Mouse (Mus musculus) lung, embryonic 14.5 days (tissue): ENCODE data around the gene Pbld1. TPM values are rescaled to one million over a fixed set of nuclear protein-coding genes. Genes with fewer than 3 reads are reported as not detected.

Experiments
- ATAC-seq: fragments of 200-750 bp; cut with Nextera tagmentation; 2 replicates; pipeline ENCODE4 v1.8.0; 2017; ENCODE audit warnings: mild to moderate bottlenecking, moderate TSS enrichment, moderate library complexity; ENCODE audit not compliant: insufficient read depth
- DNase-seq: peaks from one replicate; pipeline ENCODE4 v3.0.0-alpha.2; 2015
- H3K27ac ChIP-seq: fragments of 300-500 bp; sonication (generic); 2 replicates; pipeline ENCODE4 v1.5.1; 2014; ENCODE audit warnings: low read depth, mild to moderate bottlenecking, moderate library complexity
- H3K27me3 ChIP-seq: fragments of 300-500 bp; sonication (generic); 2 replicates; pipeline ENCODE4 v1.6.1; 2014; ENCODE audit warnings: low read length, control low read depth; ENCODE audit not compliant: insufficient read depth
- H3K36me3 ChIP-seq: fragments of 300-500 bp; sonication (generic); 2 replicates; pipeline ENCODE4 v1.6.1; 2014; ENCODE audit warnings: control low read depth; ENCODE audit not compliant: insufficient read depth
- H3K4me1 ChIP-seq: fragments of 300-500 bp; sonication (generic); 2 replicates; pipeline ENCODE4 v1.6.1; 2014; ENCODE audit warnings: antibody characterized with exemption, control low read depth; ENCODE audit not compliant: insufficient read depth
- H3K4me2 ChIP-seq: fragments of 300-500 bp; sonication (generic); 2 replicates; pipeline ENCODE4 v1.6.1; 2014; ENCODE audit warnings: mild to moderate bottlenecking
- H3K4me3 ChIP-seq: fragments of 300-500 bp; sonication (generic); 2 replicates; pipeline ENCODE4 v1.5.1; 2014; ENCODE audit warnings: low read depth, low read length
- H3K9ac ChIP-seq: fragments of 300-500 bp; sonication (generic); 2 replicates; pipeline ENCODE4 v1.6.1; 2014
- H3K9me3 ChIP-seq: fragments of 300-500 bp; sonication (generic); 2 replicates; pipeline ENCODE4 v1.6.1; 2016; ENCODE audit warnings: low read depth, low read length, control low read depth
- CTCF ChIP-seq: IDR thresholded peaks from 2 replicates; pipeline ENCODE4 v1.5.1; 2016; ENCODE audit warnings: antibody characterized with exemption, low read depth
- WGBS: fragments of 180-500 bp; shearing (Covaris S2); extraction: QIAGEN DNeasy Blood & Tissue Kit; methylation state at CpG from one replicate; pipeline ENCODE4 v1.1.7; 2014; 5-methylcytosine and 5-hydroxymethylcytosine counted together
- polyA plus RNA-seq: library from polyadenylated mRNA; unstranded; fragments of >200 nt; fragmentation: Nextera tagmentation; extraction: Ambion mirVana; gene quantifications from 2 replicates; pipeline ENCODE4 v1.2.1, GENCODE M21; 2014

Gene Pbld1
- polyA plus RNA-seq, 1 experiment from 2014 or later, result 1.4 TPM

DNA sequence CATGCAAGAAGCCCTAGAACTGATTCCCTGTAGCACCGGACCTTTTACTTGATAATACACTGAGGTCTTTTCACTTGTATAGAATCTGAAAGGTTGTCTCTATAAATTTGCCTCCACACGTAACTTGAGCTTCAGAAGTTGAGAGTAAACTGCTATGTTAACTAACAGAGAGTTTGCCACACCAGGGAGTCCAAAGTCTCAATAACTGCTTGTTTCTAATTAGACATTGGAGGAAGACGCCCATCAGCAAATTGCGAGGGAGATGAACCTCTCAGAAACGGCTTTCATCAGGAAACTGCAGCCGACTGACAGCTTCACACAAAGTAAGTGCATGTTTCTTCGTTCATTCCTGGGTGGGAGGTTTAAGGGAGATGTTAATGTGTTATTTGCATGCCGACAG is 5.6 kb downstream of the Pbld1 start:
- Histone ChIP-seq H3K4me1 (no peaks in the 10 kb centered on the region), H3K27ac (no peak overlapping the region), H3K9me3 (no peaks in the 10 kb centered on the region), H3K27me3 (no peaks in the 10 kb centered on the region), H3K36me3 (no peaks in the 10 kb centered on the region), H3K4me3 (no peak overlapping the region), H3K9ac (no peak overlapping the region), H3K4me2 (no peak overlapping the region)
- no peak for DNase-seq
- whole genome bisulfite sequencing, result 56% methylated on average over 8 of the region's 8 CpGs
- no peak for TF ChIP-seq CTCF
- no peak for ATAC-seq

DNA sequence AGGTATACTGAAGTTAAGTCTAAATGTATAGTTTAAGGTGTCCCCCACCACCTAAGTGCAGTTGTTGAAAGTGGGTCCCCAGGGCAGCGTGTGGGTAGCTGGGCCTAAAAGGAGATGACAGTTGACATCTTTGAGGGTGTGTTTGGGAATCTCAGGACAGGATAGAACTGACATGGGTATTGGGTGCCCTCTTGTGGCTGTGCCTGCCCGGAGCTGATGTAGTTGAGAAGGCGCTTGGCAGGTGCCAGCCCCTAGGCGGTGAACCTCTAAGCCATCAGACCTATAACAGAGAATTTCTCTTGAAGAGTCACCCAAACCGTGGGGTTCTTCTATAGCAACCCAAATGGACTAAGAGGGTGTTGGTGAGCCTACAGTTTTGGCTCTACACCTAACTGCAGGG is 6.0 kb downstream of the Pbld1 start:
- ATAC-seq (peak; percentile 71), DNase-seq (peak; percentile 86)
- Histone ChIP-seq H3K4me1 (no peaks in the 10 kb centered on the region), H3K36me3 (no peaks in the 10 kb centered on the region), H3K4me3 (no peak overlapping the region), H3K9me3 (no peaks in the 10 kb centered on the region), H3K27ac (no peak overlapping the region), H3K4me2 (no peak overlapping the region), H3K27me3 (no peaks in the 10 kb centered on the region), H3K9ac (no peak overlapping the region)
- TF ChIP-seq CTCF, result peak; percentile 89
- 12% methylated on average over 5 of the region's 5 CpGs for WGBS

DNA sequence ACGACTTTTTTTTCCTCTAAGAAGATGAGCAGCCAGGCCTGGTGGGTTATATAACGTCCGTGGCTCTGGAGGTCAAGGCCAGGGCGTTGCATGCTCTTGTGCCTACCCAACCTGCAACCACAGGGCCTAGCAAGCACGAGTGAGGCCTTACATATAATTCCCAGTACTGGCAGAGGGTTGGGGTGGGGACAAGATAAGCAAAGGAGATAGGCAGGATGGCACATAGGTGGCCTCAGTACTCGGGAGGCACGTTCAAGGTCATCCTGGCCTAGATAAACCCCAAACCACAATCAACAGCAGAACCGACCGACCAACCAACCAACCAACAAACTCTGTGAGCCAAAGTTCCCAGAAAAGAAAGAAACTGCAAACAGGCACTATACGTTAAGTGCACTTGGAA is 26.3 kb downstream of the Pbld1 start:
- ATAC-seq (no peak), DNase-seq (no peak)
- H3K9me3 ChIP-seq, result no peaks in the 10 kb centered on the region
- no peaks in the 10 kb centered on the region for H3K4me1 ChIP-seq
- no peak overlapping the region for H3K4me3 ChIP-seq
- H3K9ac ChIP-seq, result no peak overlapping the region
- 73% methylated on average over 10 of the region's 10 CpGs for WGBS
- no peak overlapping the region for H3K4me2 ChIP-seq
- no peaks in the 10 kb centered on the region for H3K36me3 ChIP-seq
- no peak overlapping the region for H3K27ac ChIP-seq
- H3K27me3 ChIP-seq, result 0 out of 2 replicates have a peak, but pooled peaks cover 2% of the 10 kb centered on the region
- no peak for TF ChIP-seq CTCF

DNA sequence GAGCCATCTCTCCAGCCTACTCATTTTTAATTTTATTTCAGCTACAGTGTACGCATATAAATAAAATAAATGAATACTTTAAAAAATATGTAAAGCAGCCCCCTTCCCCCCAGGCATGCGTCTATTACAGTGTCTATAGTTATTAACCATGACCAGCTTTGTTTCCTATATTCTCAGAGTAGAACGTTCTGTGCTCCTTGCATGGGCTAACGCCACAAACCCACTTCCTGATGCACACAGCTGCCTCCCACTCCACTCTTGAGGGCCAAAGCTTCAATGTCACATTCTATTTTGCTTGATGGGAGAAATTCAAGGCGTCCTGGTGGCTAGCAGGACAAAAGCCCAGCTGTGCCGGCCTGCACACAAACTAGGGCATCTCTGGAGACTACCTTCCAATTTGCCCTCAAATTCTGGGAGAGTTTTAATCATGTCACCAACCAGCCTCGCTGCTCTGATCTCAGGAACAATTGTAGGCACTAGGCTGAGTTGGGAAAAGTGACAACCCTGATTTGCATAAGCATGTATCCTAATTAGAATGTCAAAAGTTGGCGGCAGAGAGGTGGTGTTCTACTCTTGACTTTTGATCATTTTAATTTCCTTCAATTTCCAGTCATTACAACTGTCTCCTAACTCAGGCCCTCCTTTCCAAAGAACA is 29.3 kb downstream of the Pbld1 start:
- H3K9me3 ChIP-seq, result no peaks in the 10 kb centered on the region
- DNase-seq (no peak), ATAC-seq (no peak)
- no peaks in the 10 kb centered on the region for H3K36me3 ChIP-seq
- peak overlapping the region; percentile 64 for H3K4me2 ChIP-seq
- H3K27me3 ChIP-seq, result 0 out of 2 replicates have a peak, but pooled peaks cover 2% of the 10 kb centered on the region
- WGBS, result 48% methylated on average over 8 of the region's 8 CpGs
- H3K27ac ChIP-seq, result no peak overlapping the region
- H3K4me1 ChIP-seq, result no peaks in the 10 kb centered on the region
- TF ChIP-seq CTCF, result no peak
- H3K9ac ChIP-seq, result 0 out of 2 replicates have a peak overlapping the region, but pooled peaks have one; percentile 43
- H3K4me3 ChIP-seq, result peak overlapping the region; percentile 26

DNA sequence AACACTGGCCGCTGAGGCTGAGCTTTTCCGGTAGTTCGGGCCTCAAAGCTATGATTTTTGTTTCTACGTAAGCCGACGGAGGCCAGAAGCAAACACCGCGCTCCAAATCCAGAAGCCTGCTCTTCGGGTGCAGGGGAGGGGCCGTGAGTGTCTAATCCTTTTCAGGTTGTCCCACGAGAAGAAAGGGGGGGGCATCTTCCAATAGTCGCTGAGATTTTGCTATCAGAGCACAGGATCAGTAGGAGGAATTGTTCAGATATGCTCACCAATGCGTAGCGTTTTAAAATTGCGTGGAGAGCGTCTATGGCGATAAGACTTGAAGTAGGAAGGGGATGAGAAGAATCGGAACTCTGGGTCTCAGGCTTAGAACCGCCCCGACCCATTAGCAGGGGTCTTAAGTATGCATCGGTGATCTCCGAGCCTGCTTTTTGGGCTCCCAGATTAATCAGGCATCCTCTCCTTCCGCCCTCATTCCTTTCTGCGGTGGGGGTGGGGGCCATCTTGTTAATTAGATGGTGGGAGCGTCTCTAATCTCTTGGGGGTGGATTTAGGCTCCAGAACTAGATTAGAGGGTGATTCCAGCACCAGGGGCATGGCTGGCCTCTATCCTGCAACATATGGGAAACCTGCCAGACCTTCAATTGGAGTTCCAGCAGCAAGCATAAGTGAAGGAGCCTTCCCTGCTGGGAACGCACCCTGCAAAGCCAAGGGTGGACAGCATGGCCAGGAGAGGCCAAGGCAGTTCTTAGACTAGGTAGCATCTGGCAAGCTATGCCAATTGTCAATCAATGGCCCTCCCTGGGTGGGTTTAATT is 30.0 kb downstream of the Pbld1 start:
- 0 out of 2 replicates have a peak, but pooled peaks cover 2% of the 10 kb centered on the region for H3K27me3 ChIP-seq
- no peaks in the 10 kb centered on the region for H3K4me1 ChIP-seq
- 7% methylated on average over 26 of the region's 26 CpGs for WGBS
- peak overlapping the region; percentile 43; the same call in 1 of the 2 replicates for H3K9ac ChIP-seq
- H3K4me2 ChIP-seq, result peak overlapping the region; percentile 64
- H3K27ac ChIP-seq, result no peak overlapping the region
- DNase-seq (peak; percentile 43), ATAC-seq (no peak)
- no peak for TF ChIP-seq CTCF
- H3K4me3 ChIP-seq, result peak overlapping the region; percentile 26
- H3K9me3 ChIP-seq, result no peaks in the 10 kb centered on the region
- no peaks in the 10 kb centered on the region for H3K36me3 ChIP-seq

DNA sequence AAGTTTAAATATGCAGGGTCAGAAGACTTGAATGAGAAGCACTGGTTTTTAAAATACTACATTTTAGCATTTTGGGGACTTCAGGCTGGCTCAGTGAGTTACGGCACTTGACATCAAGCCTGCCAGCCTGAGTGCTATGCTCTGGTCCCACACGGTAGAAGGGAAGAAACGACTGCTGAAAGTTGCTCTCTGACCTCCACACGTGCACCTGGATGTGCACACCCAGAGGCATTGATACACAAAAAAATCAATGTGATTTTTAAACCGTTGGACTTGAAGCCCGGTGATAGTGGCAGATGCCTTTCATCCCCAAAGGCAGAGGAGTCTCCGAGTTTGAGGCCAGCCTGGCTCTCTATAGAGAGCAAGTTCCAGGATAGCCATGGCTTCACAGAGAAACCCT is 32.0 kb downstream of the Pbld1 start:
- TF ChIP-seq CTCF, result no peak
- ATAC-seq, result no peak
- no peak overlapping the region for H3K27ac ChIP-seq
- WGBS, result 74% methylated on average over 7 of the region's 7 CpGs
- no peaks in the 10 kb centered on the region for H3K36me3 ChIP-seq
- no peak overlapping the region for H3K4me3 ChIP-seq
- no peaks in the 10 kb centered on the region for H3K4me1 ChIP-seq
- no peak overlapping the region for H3K9ac ChIP-seq
- no peak for DNase-seq
- H3K9me3 ChIP-seq, result no peaks in the 10 kb centered on the region
- H3K27me3 ChIP-seq, result 0 out of 2 replicates have a peak, but pooled peaks cover 2% of the 10 kb centered on the region
- no peak overlapping the region for H3K4me2 ChIP-seq
